Mouse (Mus musculus): ENCODE measurements around the gene Ccdc155.

Gene Ccdc155

GRCm38 (mm10) chr7:45204380-45205143 lies at the start of gene Ccdc155:
Gene Ccdc155 (minus strand): TSS chr7:45204892.
- peak; percentile 96 for DNase-seq

- DNase-seq, result no peak
Measured at GRCm38 (mm10) chr7:45253806-45254205, 49.1 kb upstream of the Ccdc155 start.

GRCm38 (mm10) chr7:45247666-45248065 lies 43.0 kb upstream of the Ccdc155 start:
- no peak for DNase-seq

- no peak for DNase-seq
Measured at GRCm38 (mm10) chr7:45241389-45241749, 36.7 kb upstream of the Ccdc155 start.

GRCm38 (mm10) chr7:45240633-45241388 lies 36.1 kb upstream of the Ccdc155 start, which contains the start of gene Slc6a16:
Gene Slc6a16 (plus strand): TSS chr7:45241085.
- no peak for DNase-seq

GRCm38 (mm10) chr7:45240109-45240508 lies 35.4 kb upstream of the Ccdc155 start:
- no peak for DNase-seq

GRCm38 (mm10) chr7:45238723-45239496 lies 34.2 kb upstream of the Ccdc155 start, which contains the start of gene Cd37:
Gene Cd37 (minus strand): TSS chr7:45239115.
- no peak for DNase-seq

GRCm38 (mm10) chr7:45237747-45238699 lies 33.3 kb upstream of the Ccdc155 start:
- no peak for DNase-seq

GRCm38 (mm10) chr7:45235656-45236180 lies 31.0 kb upstream of the Ccdc155 start:
- no peak for DNase-seq

GRCm38 (mm10) chr7:45234922-45235571 lies 30.4 kb upstream of the Ccdc155 start:
- DNase-seq, result no peak

GRCm38 (mm10) chr7:45234333-45234841 lies 29.7 kb upstream of the Ccdc155 start:
- no peak for DNase-seq

- no peak for DNase-seq
Measured at GRCm38 (mm10) chr7:45233580-45234332, 29.1 kb upstream of the Ccdc155 start.

- DNase-seq, result no peak
Measured at GRCm38 (mm10) chr7:45232716-45233465, 28.2 kb upstream of the Ccdc155 start.

GRCm38 (mm10) chr7:45231941-45232340 lies 27.2 kb upstream of the Ccdc155 start:
- no peak for DNase-seq

GRCm38 (mm10) chr7:45231192-45231591 lies 26.5 kb upstream of the Ccdc155 start:
- DNase-seq, result no peak

GRCm38 (mm10) chr7:45229459-45230203 lies 24.9 kb upstream of the Ccdc155 start:
- no peak for DNase-seq

GRCm38 (mm10) chr7:45229046-45229445 lies 24.4 kb upstream of the Ccdc155 start:
- DNase-seq, result no peak

GRCm38 (mm10) chr7:45228548-45228947 lies 23.9 kb upstream of the Ccdc155 start:
- DNase-seq, result no peak

GRCm38 (mm10) chr7:45226421-45226820 lies 21.7 kb upstream of the Ccdc155 start:
- no peak for DNase-seq

All from cerebellum, adult 9-10 months (tissue).